Mouse (Mus musculus) central nervous system, embryonic 18 days (tissue): ENCODE data around the gene Rpl24. TPM values are rescaled to one million over a fixed set of nuclear protein-coding genes. Genes with fewer than 3 reads are reported as not detected.

ENCODE experiments used
- polyA plus RNA-seq: library from polyadenylated mRNA; depleted of rRNA; stranded (reverse); fragments of >200 nt; gene quantifications from 2 replicates; pipeline ENCODE4 v1.2.3, GENCODE M21; 2012; rRNA removed

Gene Rpl24
- 656 and 665 TPM in 2 replicates for polyA plus RNA-seq

DNA sequence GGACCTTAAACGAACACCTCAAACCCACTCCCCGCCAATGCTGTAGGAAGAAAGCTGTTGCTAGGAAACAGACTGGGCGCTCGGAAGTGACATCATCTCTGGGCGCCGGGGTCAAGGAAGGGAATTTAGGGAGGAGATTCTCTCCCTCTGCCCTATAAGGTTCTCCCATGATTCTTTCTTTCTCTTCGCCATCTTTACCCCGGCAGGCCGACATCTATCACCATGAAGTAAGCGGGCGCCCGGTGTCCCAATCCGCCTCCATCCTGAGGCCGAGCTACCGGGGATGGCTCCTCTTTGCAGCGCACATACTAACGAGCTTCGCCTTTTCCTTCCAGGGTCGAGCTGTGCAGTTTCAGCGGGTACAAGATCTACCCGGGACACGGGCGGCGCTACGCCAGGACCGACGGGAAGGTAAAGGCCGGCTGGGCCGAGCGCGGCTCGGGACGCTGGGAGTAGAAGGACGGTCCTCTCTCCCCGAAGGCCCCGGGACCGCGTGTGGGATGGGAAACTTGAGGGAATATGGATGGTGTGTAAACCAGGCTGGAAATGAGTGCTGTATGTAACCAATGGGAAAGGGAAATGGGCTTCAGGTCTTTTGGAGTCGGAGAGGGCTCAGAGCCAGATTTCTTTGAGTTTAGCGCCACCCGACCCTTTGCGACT, at the start of gene Rpl24:
TSS of gene Rpl24 (plus strand) at position 64 of the 660 bp plus-strand sequence.

DNA sequence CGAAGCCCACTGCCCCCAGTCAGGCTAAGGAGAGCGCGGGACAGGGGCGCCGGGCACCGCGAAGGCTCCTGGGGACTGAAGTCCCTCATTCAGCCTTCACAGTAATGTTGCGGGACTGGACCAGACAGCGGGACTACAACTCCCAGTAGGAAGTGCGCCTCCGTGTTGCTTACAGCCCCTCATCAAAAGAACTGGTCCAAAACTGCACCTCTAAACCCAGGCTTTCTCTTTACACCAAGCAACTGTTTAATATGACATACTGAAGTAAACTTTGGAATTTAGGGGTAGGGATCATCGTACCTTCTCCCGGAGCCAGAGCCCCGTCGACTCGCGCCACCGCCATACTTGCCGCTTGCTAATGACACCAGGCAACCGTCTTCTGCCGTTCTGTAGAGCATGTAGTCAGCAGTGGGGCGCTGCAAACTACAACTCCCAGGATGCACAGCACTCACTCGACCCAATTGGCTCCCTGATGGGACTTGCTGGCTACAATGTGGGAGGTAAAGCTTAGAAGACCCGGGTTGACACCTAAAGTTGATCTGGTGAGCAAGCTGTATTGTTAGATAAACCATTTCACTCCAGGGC, 31.5 kb upstream of the Rpl24 start, which contains the start of gene Cep97:
TSS of gene Cep97 (minus strand) at position 403 of the 585 bp plus-strand sequence.

DNA sequence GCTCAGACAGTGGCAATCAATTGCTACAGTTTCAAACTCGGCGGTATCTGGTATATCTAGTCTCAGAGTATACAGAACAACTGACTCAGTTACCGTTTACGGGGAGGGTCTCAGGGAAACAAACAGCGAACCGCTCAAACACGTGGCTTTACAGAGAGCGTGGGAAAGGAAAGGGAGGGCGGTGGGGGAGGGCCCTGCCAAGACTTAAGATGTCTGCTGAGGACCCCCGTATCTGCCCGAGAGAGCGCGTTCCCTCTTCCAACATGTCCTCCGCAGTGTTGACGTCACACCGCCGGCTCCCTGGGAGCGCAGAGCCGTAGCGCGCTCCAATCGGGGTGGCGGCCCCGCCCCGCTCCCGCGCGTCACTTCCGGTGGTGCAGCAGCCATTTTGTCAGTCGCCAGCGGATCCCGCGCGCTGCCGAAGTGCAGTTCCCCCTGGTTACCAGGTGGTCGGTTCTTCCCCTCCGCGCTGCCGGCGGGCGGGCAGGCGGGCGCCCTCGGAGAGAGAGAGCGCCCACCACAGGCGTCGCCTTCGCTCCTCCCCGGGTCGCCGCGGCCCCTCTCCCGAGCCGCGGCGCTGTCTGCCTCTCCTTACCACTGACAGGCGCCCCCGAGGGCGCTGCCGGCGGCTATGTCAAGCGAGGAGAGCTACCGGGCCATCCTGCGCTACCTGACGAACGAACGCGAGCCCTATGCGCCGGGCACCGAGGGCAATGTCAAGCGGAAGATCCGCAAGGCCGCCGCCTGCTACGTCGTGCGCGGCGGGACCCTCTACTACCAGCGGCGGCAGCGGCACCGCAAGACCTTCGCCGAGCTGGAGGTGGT, 7.6 kb downstream of the Rpl24 start, which contains the start of gene Zbtb11:
TSS of gene Zbtb11 (plus strand) at position 453 of the 825 bp plus-strand sequence.

Other genes starting within 250 kb of the Rpl24 start
- gene Nfkbiz, start 127.4 kb upstream of the Rpl24 start, polyA plus RNA-seq = 2.7 and 3.5 TPM in 2 replicates
- gene Nxpe3, start 71.0 kb upstream of the Rpl24 start, polyA plus RNA-seq = 4.0 and 4.1 TPM in 2 replicates
- 7.3 and 7.6 TPM in 2 replicates for gene Cep97, start 31.4 kb upstream of the Rpl24 start, polyA plus RNA-seq
- gene Zbtb11, start 7.6 kb downstream of the Rpl24 start, polyA plus RNA-seq = 17.1 and 19.3 TPM in 2 replicates
- 88.4 and 95.0 TPM in 2 replicates for gene Pcnp, start 63.5 kb downstream of the Rpl24 start, polyA plus RNA-seq
- gene Trmt10c, start 71.5 kb downstream of the Rpl24 start, polyA plus RNA-seq = 7.9 and 9.0 TPM in 2 replicates
- 38.3 and 38.8 TPM in 2 replicates for gene Senp7, start 82.1 kb downstream of the Rpl24 start, polyA plus RNA-seq
- 0.87 and 1.0 TPM in 2 replicates for gene Impg2, start 238.0 kb downstream of the Rpl24 start, polyA plus RNA-seq